Mouse (Mus musculus): ENCODE measurements at regions not wholly inside any gene's neighbourhood (a gene's known extent, or its start where the extent isn't known, plus 50 kb on each side); places are given as distances from the start of the nearest gene placed in this dataset.

GRCm38 (mm10) chr7:37908618-37909130 is 114.7 kb downstream of the Uri1 start:
- H3K36me3 ChIP-seq (ENCODE audit: control insufficient read depth, insufficient read depth, low read length), result no peaks in the 10 kb centered on the region
- H3K27ac ChIP-seq (ENCODE audit: low read depth, low read length), result no peak overlapping the region
- H3K9ac ChIP-seq (ENCODE audit: low read length), result no peak overlapping the region
- ATAC-seq (replicated peaks; ENCODE audit: low FRiP score), result no peak
- H3K4me2 ChIP-seq (ENCODE audit: low read depth, low read length, severe bottlenecking), result no peak overlapping the region
- no peak overlapping the region for H3K4me3 ChIP-seq (ENCODE audit: low read depth, low read length)
- DNase-seq (ENCODE audit: low spot score), result no peak
- WGBS, result 87% methylated on average over 5 of the region's 5 CpGs
- H3K9me3 ChIP-seq (ENCODE audit: control insufficient read depth, low read length), result no peaks in the 10 kb centered on the region
- no peaks in the 10 kb centered on the region for H3K27me3 ChIP-seq (ENCODE audit: control insufficient read depth, insufficient read depth, low read length)
- H3K4me1 ChIP-seq (replicated peaks; ENCODE audit: control insufficient read depth, insufficient read depth, low read length), result peaks cover 2% of the 10 kb centered on the region; the same call in 1 of the 2 replicates

- H3K9ac ChIP-seq (ENCODE audit: low read length), result no peak overlapping the region
- no peak overlapping the region for H3K4me3 ChIP-seq (ENCODE audit: low read depth, low read length)
- no peaks in the 10 kb centered on the region for H3K9me3 ChIP-seq (ENCODE audit: control insufficient read depth, low read length)
- H3K4me1 ChIP-seq (replicated peaks; ENCODE audit: control insufficient read depth, insufficient read depth, low read length), result no peaks in the 10 kb centered on the region
- DNase-seq (ENCODE audit: low spot score), result peak; percentile 70
- ATAC-seq (replicated peaks; ENCODE audit: low FRiP score), result no peak
- 74% methylated on average over 6 of the region's 6 CpGs for WGBS
- no peaks in the 10 kb centered on the region for H3K36me3 ChIP-seq (ENCODE audit: control insufficient read depth, insufficient read depth, low read length)
- H3K4me2 ChIP-seq (ENCODE audit: low read depth, low read length, severe bottlenecking), result no peak overlapping the region
- no peak overlapping the region for H3K27ac ChIP-seq (ENCODE audit: low read depth, low read length)
- H3K27me3 ChIP-seq (ENCODE audit: control insufficient read depth, insufficient read depth, low read length), result no peaks in the 10 kb centered on the region
Measured at GRCm38 (mm10) chr7:37893885-37894284, 120.4 kb upstream of the Zfp536 start.

- Histone ChIP-seq H3K4me3 (ENCODE audit: low read depth, low read length) (no peak overlapping the region), H3K9me3 (ENCODE audit: control insufficient read depth, low read length) (no peaks in the 10 kb centered on the region), H3K9ac (ENCODE audit: low read length) (no peak overlapping the region), H3K4me2 (ENCODE audit: low read depth, low read length, severe bottlenecking) (no peak overlapping the region), H3K4me1 (replicated peaks; ENCODE audit: control insufficient read depth, insufficient read depth, low read length) (no peaks in the 10 kb centered on the region), H3K27me3 (ENCODE audit: control insufficient read depth, insufficient read depth, low read length) (no peaks in the 10 kb centered on the region), H3K36me3 (ENCODE audit: control insufficient read depth, insufficient read depth, low read length) (no peaks in the 10 kb centered on the region), H3K27ac (ENCODE audit: low read depth, low read length) (no peak overlapping the region)
- DNase-seq (ENCODE audit: low spot score), result no peak
- 75% methylated on average over 12 of the region's 12 CpGs for WGBS
- ATAC-seq (replicated peaks; ENCODE audit: low FRiP score), result no peak
Measured at GRCm38 (mm10) chr7:37874382-37874781, 100.9 kb upstream of the Zfp536 start.

- no peaks in the 10 kb centered on the region for H3K4me1 ChIP-seq (replicated peaks; ENCODE audit: control insufficient read depth, insufficient read depth, low read length)
- DNase-seq (ENCODE audit: low spot score), result no peak
Measured at GRCm38 (mm10) chr7:37870956-37871355, 97.5 kb upstream of the Zfp536 start.

GRCm38 (mm10) chr7:37866468-37866867 is 93.0 kb upstream of the Zfp536 start:
- no peak overlapping the region for H3K4me2 ChIP-seq (ENCODE audit: low read depth, low read length, severe bottlenecking)
- H3K9me3 ChIP-seq (ENCODE audit: control insufficient read depth, low read length), result no peaks in the 10 kb centered on the region
- ATAC-seq (replicated peaks; ENCODE audit: low FRiP score) (no peak), DNase-seq (ENCODE audit: low spot score) (no peak)
- WGBS, result 31% methylated on average over 1 of the region's 1 CpGs
- no peaks in the 10 kb centered on the region for H3K4me1 ChIP-seq (replicated peaks; ENCODE audit: control insufficient read depth, insufficient read depth, low read length)
- no peak overlapping the region for H3K27ac ChIP-seq (ENCODE audit: low read depth, low read length)
- H3K9ac ChIP-seq (ENCODE audit: low read length), result no peak overlapping the region
- no peaks in the 10 kb centered on the region for H3K36me3 ChIP-seq (ENCODE audit: control insufficient read depth, insufficient read depth, low read length)
- H3K27me3 ChIP-seq (ENCODE audit: control insufficient read depth, insufficient read depth, low read length), result no peaks in the 10 kb centered on the region
- H3K4me3 ChIP-seq (ENCODE audit: low read depth, low read length), result no peak overlapping the region

More at GRCm38 (mm10) chr7:37870956-37871355, 97.5 kb upstream of the Zfp536 start:
- no peak overlapping the region for H3K4me2 ChIP-seq (ENCODE audit: low read depth, low read length, severe bottlenecking)
- WGBS, result 87% methylated on average over 5 of the region's 5 CpGs
- no peaks in the 10 kb centered on the region for H3K36me3 ChIP-seq (ENCODE audit: control insufficient read depth, insufficient read depth, low read length)
- ATAC-seq (replicated peaks; ENCODE audit: low FRiP score), result no peak
- no peak overlapping the region for H3K4me3 ChIP-seq (ENCODE audit: low read depth, low read length)
- H3K27me3 ChIP-seq (ENCODE audit: control insufficient read depth, insufficient read depth, low read length), result no peaks in the 10 kb centered on the region
- no peak overlapping the region for H3K27ac ChIP-seq (ENCODE audit: low read depth, low read length)
- H3K9ac ChIP-seq (ENCODE audit: low read length), result no peak overlapping the region
- H3K9me3 ChIP-seq (ENCODE audit: control insufficient read depth, low read length), result no peaks in the 10 kb centered on the region

- Histone ChIP-seq H3K36me3 (ENCODE audit: control insufficient read depth, insufficient read depth, low read length) (no peaks in the 10 kb centered on the region), H3K27ac (ENCODE audit: low read depth, low read length) (no peak overlapping the region), H3K4me2 (ENCODE audit: low read depth, low read length, severe bottlenecking) (no peak overlapping the region), H3K9ac (ENCODE audit: low read length) (no peak overlapping the region), H3K4me1 (replicated peaks; ENCODE audit: control insufficient read depth, insufficient read depth, low read length) (no peaks in the 10 kb centered on the region), H3K27me3 (ENCODE audit: control insufficient read depth, insufficient read depth, low read length) (no peaks in the 10 kb centered on the region), H3K9me3 (ENCODE audit: control insufficient read depth, low read length) (no peaks in the 10 kb centered on the region), H3K4me3 (ENCODE audit: low read depth, low read length) (no peak overlapping the region)
- ATAC-seq (replicated peaks; ENCODE audit: low FRiP score), result no peak
- 86% methylated on average over 5 of the region's 5 CpGs for WGBS
- no peak for DNase-seq (ENCODE audit: low spot score)
Measured at GRCm38 (mm10) chr7:37851471-37851870, 78.0 kb upstream of the Zfp536 start.

- Histone ChIP-seq H3K9me3 (ENCODE audit: control insufficient read depth, low read length) (no peaks in the 10 kb centered on the region), H3K4me1 (replicated peaks; ENCODE audit: control insufficient read depth, insufficient read depth, low read length) (peaks cover 10% of the 10 kb centered on the region; the same call in 1 of the 2 replicates), H3K4me2 (ENCODE audit: low read depth, low read length, severe bottlenecking) (no peak overlapping the region), H3K36me3 (ENCODE audit: control insufficient read depth, insufficient read depth, low read length) (no peaks in the 10 kb centered on the region), H3K27ac (ENCODE audit: low read depth, low read length) (no peak overlapping the region), H3K4me3 (ENCODE audit: low read depth, low read length) (no peak overlapping the region), H3K9ac (ENCODE audit: low read length) (no peak overlapping the region), H3K27me3 (ENCODE audit: control insufficient read depth, insufficient read depth, low read length) (no peaks in the 10 kb centered on the region)
- ATAC-seq (replicated peaks; ENCODE audit: low FRiP score) (no peak), DNase-seq (ENCODE audit: low spot score) (no peak)
- WGBS, result 50% methylated on average over 1 of the region's 1 CpGs
Measured at GRCm38 (mm10) chr7:37845201-37845600, 71.8 kb upstream of the Zfp536 start.

- H3K27me3 ChIP-seq (ENCODE audit: control insufficient read depth, insufficient read depth, low read length), result no peaks in the 10 kb centered on the region
- 1% methylated on average over 14 of the region's 14 CpGs for WGBS
- peaks cover 10% of the 10 kb centered on the region; the same call in 1 of the 2 replicates for H3K4me1 ChIP-seq (replicated peaks; ENCODE audit: control insufficient read depth, insufficient read depth, low read length)
- ATAC-seq (replicated peaks; ENCODE audit: low FRiP score) (peak; percentile 81), DNase-seq (ENCODE audit: low spot score) (peak; percentile 73)
- no peaks in the 10 kb centered on the region for H3K9me3 ChIP-seq (ENCODE audit: control insufficient read depth, low read length)
- no peaks in the 10 kb centered on the region for H3K36me3 ChIP-seq (ENCODE audit: control insufficient read depth, insufficient read depth, low read length)
- H3K4me2 ChIP-seq (ENCODE audit: low read depth, low read length, severe bottlenecking), result peak overlapping the region; percentile 48
- peak overlapping the region; percentile 33; the same call in 1 of the 2 replicates for H3K9ac ChIP-seq (ENCODE audit: low read length)
- H3K27ac ChIP-seq (ENCODE audit: low read depth, low read length), result no peak overlapping the region
- peak overlapping the region; percentile 16 for H3K4me3 ChIP-seq (ENCODE audit: low read depth, low read length)
Measured at GRCm38 (mm10) chr7:37842000-37842513, 68.6 kb upstream of the Zfp536 start.

- no peak overlapping the region for H3K4me3 ChIP-seq (ENCODE audit: low read depth, low read length)
- no peak overlapping the region for H3K27ac ChIP-seq (ENCODE audit: low read depth, low read length)
- H3K27me3 ChIP-seq (ENCODE audit: control insufficient read depth, insufficient read depth, low read length), result no peaks in the 10 kb centered on the region
- 14% methylated on average over 4 of the region's 4 CpGs for WGBS
- no peak for DNase-seq (ENCODE audit: low spot score)
- ATAC-seq (replicated peaks; ENCODE audit: low FRiP score), result 0 out of 2 replicates have a peak, but pooled peaks have one; percentile 17
- no peak overlapping the region for H3K9ac ChIP-seq (ENCODE audit: low read length)
- no peaks in the 10 kb centered on the region for H3K36me3 ChIP-seq (ENCODE audit: control insufficient read depth, insufficient read depth, low read length)
- peak overlapping the region; percentile 48; the same call in 1 of the 2 replicates for H3K4me2 ChIP-seq (ENCODE audit: low read depth, low read length, severe bottlenecking)
- peaks cover 10% of the 10 kb centered on the region; the same call in 1 of the 2 replicates for H3K4me1 ChIP-seq (replicated peaks; ENCODE audit: control insufficient read depth, insufficient read depth, low read length)
- no peaks in the 10 kb centered on the region for H3K9me3 ChIP-seq (ENCODE audit: control insufficient read depth, low read length)
Measured at GRCm38 (mm10) chr7:37841549-37841948, 68.1 kb upstream of the Zfp536 start.

Measured in forebrain, embryonic 11.5 days (tissue).